Mouse (Mus musculus) intestine, embryonic 15.5 days (tissue): ENCODE measurements around the gene Tmtc2. TPM values are rescaled to one million over a fixed set of nuclear protein-coding genes. Genes with fewer than 3 reads are reported as not detected.

Source experiments
- ATAC-seq: fragments of 200-750 bp; cut with Nextera tagmentation; 2 replicates; pipeline ENCODE4 v1.8.0; 2017; ENCODE audit warnings: moderate TSS enrichment, moderate library complexity
- H3K27ac ChIP-seq: fragments of 300-500 bp; sonication (generic); 2 replicates; pipeline ENCODE4 v1.5.1; 2015; ENCODE audit warnings: mild to moderate bottlenecking, inconsistent platforms
- H3K27me3 ChIP-seq: fragments of 300-500 bp; sonication (generic); replicated peaks from 2 replicates; pipeline ENCODE4 v1.6.1; 2015; ENCODE audit warnings: inconsistent platforms
- H3K36me3 ChIP-seq: fragments of 300-500 bp; sonication (generic); 2 replicates; pipeline ENCODE4 v1.6.1; 2015; ENCODE audit warnings: inconsistent platforms
- H3K4me1 ChIP-seq: fragments of 300-500 bp; sonication (generic); replicated peaks from 2 replicates; pipeline ENCODE4 v1.6.1; 2015; ENCODE audit warnings: inconsistent platforms
- H3K4me2 ChIP-seq: fragments of 300-500 bp; sonication (generic); replicated peaks from 2 replicates; pipeline ENCODE4 v1.6.1; 2015; ENCODE audit warnings: mild to moderate bottlenecking, inconsistent platforms
- H3K4me3 ChIP-seq: fragments of 300-500 bp; sonication (generic); replicated peaks from 2 replicates; pipeline ENCODE4 v1.5.1; 2015; ENCODE audit warnings: inconsistent platforms
- H3K9ac ChIP-seq: fragments of 300-500 bp; sonication (generic); 2 replicates; pipeline ENCODE4 v1.6.1; 2015; ENCODE audit warnings: inconsistent platforms
- H3K9me3 ChIP-seq: fragments of 300-500 bp; sonication (generic); 2 replicates; pipeline ENCODE4 v1.6.1; 2016; ENCODE audit warnings: inconsistent platforms
- WGBS: fragments of 180-500 bp; shearing (Covaris S2); methylation state at CpG from one replicate; pipeline ENCODE4 v1.1.7; 2015; 5-methylcytosine and 5-hydroxymethylcytosine counted together
- polyA plus RNA-seq: library from polyadenylated mRNA; unstranded; fragments of >200 nt; fragmentation: Nextera tagmentation; extraction: Ambion mirVana; gene quantifications from 2 replicates; pipeline ENCODE4 v1.2.1, GENCODE M21; 2015

Gene Tmtc2
- polyA plus RNA-seq, 1 experiment from 2014 or later = 9.1 TPM

- Histone ChIP-seq H3K4me1 (no peaks in the 10 kb centered on the region), H3K27ac (no peak overlapping the region), H3K27me3 (no peaks in the 10 kb centered on the region), H3K36me3 (no peaks in the 10 kb centered on the region), H3K4me2 (no peak overlapping the region), H3K9ac (no peak overlapping the region), H3K4me3 (no peak overlapping the region), H3K9me3 (no peaks in the 10 kb centered on the region)
- WGBS = 49% methylated on average over 5 of the region's 5 CpGs
- no peak for ATAC-seq
Measured at GRCm38 (mm10) chr10:105539697-105540096, 34.6 kb downstream of the Tmtc2 start.

- Histone ChIP-seq H3K9ac (no peak overlapping the region), H3K9me3 (no peaks in the 10 kb centered on the region), H3K27ac (no peak overlapping the region), H3K4me3 (no peak overlapping the region), H3K36me3 (no peaks in the 10 kb centered on the region), H3K4me2 (no peak overlapping the region), H3K27me3 (no peaks in the 10 kb centered on the region), H3K4me1 (no peaks in the 10 kb centered on the region)
- WGBS = 72% methylated on average over 4 of the region's 4 CpGs
- ATAC-seq = no peak
Measured at GRCm38 (mm10) chr10:105536910-105537309, 37.3 kb downstream of the Tmtc2 start.

- Histone ChIP-seq H3K36me3 (no peaks in the 10 kb centered on the region), H3K4me3 (no peak overlapping the region), H3K9ac (no peak overlapping the region), H3K27me3 (no peaks in the 10 kb centered on the region), H3K27ac (no peak overlapping the region), H3K9me3 (no peaks in the 10 kb centered on the region), H3K4me2 (no peak overlapping the region), H3K4me1 (no peaks in the 10 kb centered on the region)
- ATAC-seq = no peak
Measured at GRCm38 (mm10) chr10:105535848-105536247, 38.4 kb downstream of the Tmtc2 start.

GRCm38 (mm10) chr10:105532747-105533146, 41.5 kb downstream of the Tmtc2 start:
- Histone ChIP-seq H3K4me1 (no peaks in the 10 kb centered on the region), H3K27ac (no peak overlapping the region), H3K27me3 (no peaks in the 10 kb centered on the region), H3K4me3 (no peak overlapping the region), H3K4me2 (no peak overlapping the region), H3K9me3 (no peaks in the 10 kb centered on the region), H3K36me3 (no peaks in the 10 kb centered on the region), H3K9ac (no peak overlapping the region)
- peak; percentile 42 for ATAC-seq
- 69% methylated on average over 7 of the region's 7 CpGs for WGBS

GRCm38 (mm10) chr10:105532019-105532525, 42.2 kb downstream of the Tmtc2 start:
- Histone ChIP-seq H3K4me1 (0 out of 2 replicates have a peak, but pooled peaks cover under 1% of the 10 kb centered on the region), H3K27me3 (no peaks in the 10 kb centered on the region), H3K36me3 (no peaks in the 10 kb centered on the region), H3K4me3 (no peak overlapping the region), H3K4me2 (no peak overlapping the region), H3K27ac (no peak overlapping the region), H3K9me3 (no peaks in the 10 kb centered on the region), H3K9ac (no peak overlapping the region)
- ATAC-seq = 0 out of 2 replicates have a peak, but pooled peaks have one; percentile 6
- 83% methylated on average over 5 of the region's 5 CpGs for WGBS

- H3K4me1 ChIP-seq = 0 out of 2 replicates have a peak, but pooled peaks cover 3% of the 10 kb centered on the region
- no peak overlapping the region for H3K27ac ChIP-seq
- WGBS = 65% methylated on average over 9 of the region's 9 CpGs
- no peaks in the 10 kb centered on the region for H3K9me3 ChIP-seq
- no peak overlapping the region for H3K9ac ChIP-seq
- ATAC-seq = peak; percentile 91
- H3K36me3 ChIP-seq = no peaks in the 10 kb centered on the region
- H3K4me2 ChIP-seq = peak overlapping the region; percentile 38; the same call in 1 of the 2 replicates
- no peaks in the 10 kb centered on the region for H3K27me3 ChIP-seq
- no peak overlapping the region for H3K4me3 ChIP-seq
Measured at GRCm38 (mm10) chr10:105531080-105531894, 43.0 kb downstream of the Tmtc2 start.

GRCm38 (mm10) chr10:105523405-105524088, 50.7 kb downstream of the Tmtc2 start:
- Histone ChIP-seq H3K9ac (no peak overlapping the region), H3K27ac (peak overlapping the region; percentile 84), H3K4me2 (peak overlapping the region; percentile 30), H3K36me3 (no peaks in the 10 kb centered on the region), H3K27me3 (no peaks in the 10 kb centered on the region), H3K4me1 (peaks cover 16% of the 10 kb centered on the region), H3K4me3 (no peak overlapping the region), H3K9me3 (no peaks in the 10 kb centered on the region)
- peak; percentile 89 for ATAC-seq
- WGBS = 17% methylated on average over 8 of the region's 8 CpGs

- no peaks in the 10 kb centered on the region for H3K36me3 ChIP-seq
Measured at GRCm38 (mm10) chr10:105522431-105522830, 51.8 kb downstream of the Tmtc2 start.

GRCm38 (mm10) chr10:105519154-105519806, 55.0 kb downstream of the Tmtc2 start:
- ATAC-seq = no peak
- WGBS = 79% methylated on average over 6 of the region's 6 CpGs

More at GRCm38 (mm10) chr10:105522431-105522830, 51.8 kb downstream of the Tmtc2 start:
- H3K27me3 ChIP-seq = no peaks in the 10 kb centered on the region
- 30% methylated on average over 7 of the region's 7 CpGs for WGBS
- peaks cover 16% of the 10 kb centered on the region for H3K4me1 ChIP-seq
- no peaks in the 10 kb centered on the region for H3K9me3 ChIP-seq
- peak; percentile 29; the same call in 1 of the 2 replicates for ATAC-seq
- H3K27ac ChIP-seq = peak overlapping the region; percentile 84
- no peak overlapping the region for H3K9ac ChIP-seq
- H3K4me3 ChIP-seq = no peak overlapping the region
- H3K4me2 ChIP-seq = peak overlapping the region; percentile 30; the same call in 1 of the 2 replicates

GRCm38 (mm10) chr10:105518144-105518543, 56.1 kb downstream of the Tmtc2 start:
- 91% methylated on average over 9 of the region's 9 CpGs for WGBS
- peaks cover 10% of the 10 kb centered on the region for H3K4me1 ChIP-seq
- no peak overlapping the region for H3K27ac ChIP-seq
- no peaks in the 10 kb centered on the region for H3K36me3 ChIP-seq
- no peak overlapping the region for H3K4me3 ChIP-seq
- H3K9me3 ChIP-seq = no peaks in the 10 kb centered on the region
- no peaks in the 10 kb centered on the region for H3K27me3 ChIP-seq
- ATAC-seq = no peak
- no peak overlapping the region for H3K4me2 ChIP-seq
- no peak overlapping the region for H3K9ac ChIP-seq

More at GRCm38 (mm10) chr10:105519154-105519806, 55.0 kb downstream of the Tmtc2 start:
- no peak overlapping the region for H3K4me2 ChIP-seq
- no peak overlapping the region for H3K9ac ChIP-seq
- H3K4me1 ChIP-seq = peaks cover 13% of the 10 kb centered on the region
- no peaks in the 10 kb centered on the region for H3K9me3 ChIP-seq
- no peaks in the 10 kb centered on the region for H3K36me3 ChIP-seq
- H3K27me3 ChIP-seq = no peaks in the 10 kb centered on the region
- no peak overlapping the region for H3K27ac ChIP-seq
- H3K4me3 ChIP-seq = no peak overlapping the region

- no peak overlapping the region for H3K9ac ChIP-seq
- 0 out of 2 replicates have a peak, but pooled peaks cover 5% of the 10 kb centered on the region for H3K4me1 ChIP-seq
- WGBS = 82% methylated on average over 7 of the region's 7 CpGs
- H3K4me3 ChIP-seq = no peak overlapping the region
- H3K4me2 ChIP-seq = no peak overlapping the region
- no peaks in the 10 kb centered on the region for H3K36me3 ChIP-seq
- ATAC-seq = no peak
- H3K9me3 ChIP-seq = no peaks in the 10 kb centered on the region
- no peaks in the 10 kb centered on the region for H3K27me3 ChIP-seq
- H3K27ac ChIP-seq = no peak overlapping the region
Measured at GRCm38 (mm10) chr10:105513777-105514322, 60.4 kb downstream of the Tmtc2 start.

GRCm38 (mm10) chr10:105509896-105510272, 64.4 kb downstream of the Tmtc2 start:
- H3K36me3 ChIP-seq = no peaks in the 10 kb centered on the region
- 0 out of 2 replicates have a peak, but pooled peaks cover 5% of the 10 kb centered on the region for H3K4me1 ChIP-seq
- no peaks in the 10 kb centered on the region for H3K27me3 ChIP-seq
- no peak overlapping the region; the same call in 1 of the 2 replicates for H3K4me2 ChIP-seq
- no peak overlapping the region for H3K4me3 ChIP-seq
- no peak overlapping the region for H3K9ac ChIP-seq
- WGBS = 34% methylated on average over 5 of the region's 5 CpGs
- H3K27ac ChIP-seq = no peak overlapping the region
- peak; percentile 62 for ATAC-seq
- H3K9me3 ChIP-seq = no peaks in the 10 kb centered on the region
